Mouse (Mus musculus): ENCODE measurements around the gene Arl16. TPM values are rescaled to one million over a fixed set of nuclear protein-coding genes. Genes with fewer than 3 reads are reported as not detected.
"Not testable (repeated sequence)": the region's sequence is repeated elsewhere in the genome, so short reads cannot be mapped to it uniquely, and the experiment has no call there.

Gene Arl16
- total RNA-seq (2021): 19.6 and 23.4 TPM in 2 replicates
- long read RNA-seq, experiment 1, transcript Arl16-201 (5 exons, 911 nt): major isoform, 12 of 29 reads
- long read RNA-seq, experiment 1, transcript Arl16-204 (4 exons, 607 nt): minor isoform, 5 of 29 reads
- long read RNA-seq, experiment 1, partial matches to known transcripts: 1 of 29 reads
- long read RNA-seq, experiment 1, other reads (novel, unspliced or antisense): 2 of 29 reads
- long read RNA-seq, experiment 2, transcript Arl16-201 (5 exons, 911 nt): major isoform, 14 of 24 reads
- long read RNA-seq, experiment 2, partial matches to known transcripts: 1 of 24 reads
- long read RNA-seq, experiment 2, other reads (novel, unspliced or antisense): 0 of 24 reads

DNA sequence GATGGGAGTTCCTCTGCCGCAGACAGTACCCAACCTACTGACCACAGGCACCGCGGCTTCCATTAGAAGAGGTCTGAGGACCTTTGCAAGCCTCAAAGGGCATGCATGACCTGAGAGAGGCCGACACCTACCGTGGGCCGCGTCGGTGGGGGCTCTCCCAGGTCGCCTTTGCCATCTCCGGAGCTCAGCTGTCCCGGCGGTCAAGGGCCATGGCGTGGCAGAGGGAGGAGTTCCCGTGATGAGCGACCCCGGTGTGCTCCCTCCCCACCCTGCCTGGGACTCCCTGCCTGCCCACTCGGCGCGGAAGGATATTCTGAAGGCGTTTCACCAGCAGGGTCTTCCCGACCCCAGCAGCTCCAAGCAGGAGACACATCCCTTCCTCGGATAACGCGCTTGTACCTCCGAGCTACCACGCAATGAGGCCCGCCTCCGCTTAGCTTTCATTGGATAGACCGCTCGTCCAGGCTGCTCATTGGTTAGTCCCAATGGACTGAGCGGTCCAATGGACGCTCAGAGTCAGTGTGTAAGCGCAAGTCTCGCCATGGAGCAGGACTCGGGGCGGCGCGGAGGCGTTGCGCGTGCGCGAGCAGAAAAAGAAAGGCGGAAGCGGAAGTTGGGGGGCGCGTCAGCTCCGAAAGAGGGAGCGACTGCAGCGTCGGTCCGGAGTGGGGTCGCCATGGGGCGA is at the start of gene Arl16:
Gene Arl16 (minus strand): TSS at position 557 of the 685 bp plus-strand sequence.
- DNase-seq: peak; percentile 96

DNA sequence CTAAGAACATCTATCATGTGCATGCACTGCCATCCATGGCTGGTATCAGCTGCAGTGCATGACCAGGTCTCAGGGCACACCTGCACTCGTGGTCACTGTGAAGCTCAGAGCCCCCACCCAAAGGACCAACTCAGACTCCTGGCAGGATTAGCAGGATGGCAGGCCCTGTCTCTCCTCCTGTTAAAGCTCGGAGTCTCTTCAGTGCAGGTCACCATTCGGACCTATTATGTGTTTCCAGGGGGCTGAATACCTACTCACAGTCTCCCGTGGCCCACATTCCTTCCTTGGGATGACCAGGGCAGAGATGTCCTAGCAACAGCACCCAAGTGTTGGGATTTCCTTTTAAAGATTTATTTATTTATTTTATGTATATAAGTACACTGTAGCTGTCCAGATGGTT is 49.7 kb upstream of the Arl16 start:
- no peak for DNase-seq

DNA sequence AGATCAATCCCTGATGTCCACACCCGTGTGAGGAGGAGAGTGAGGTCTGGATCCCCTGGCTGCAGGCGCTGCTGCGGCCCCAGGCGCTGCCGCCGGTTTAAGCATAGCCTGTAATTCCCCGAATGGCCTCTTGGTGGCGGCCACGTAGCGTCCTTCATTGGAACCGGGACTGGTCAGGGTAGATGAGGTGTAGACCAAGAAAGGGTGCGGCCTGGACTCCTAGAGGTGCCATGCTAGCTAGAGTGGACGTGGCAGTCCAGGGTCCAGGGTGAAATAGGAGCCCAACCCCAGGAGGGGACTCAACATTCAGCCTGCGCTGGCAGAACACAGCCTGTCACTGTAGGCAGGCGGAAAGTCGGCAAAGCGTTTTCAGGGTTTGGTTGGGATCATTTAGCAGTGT is 48.2 kb upstream of the Arl16 start:
- DNase-seq: peak; percentile 93

DNA sequence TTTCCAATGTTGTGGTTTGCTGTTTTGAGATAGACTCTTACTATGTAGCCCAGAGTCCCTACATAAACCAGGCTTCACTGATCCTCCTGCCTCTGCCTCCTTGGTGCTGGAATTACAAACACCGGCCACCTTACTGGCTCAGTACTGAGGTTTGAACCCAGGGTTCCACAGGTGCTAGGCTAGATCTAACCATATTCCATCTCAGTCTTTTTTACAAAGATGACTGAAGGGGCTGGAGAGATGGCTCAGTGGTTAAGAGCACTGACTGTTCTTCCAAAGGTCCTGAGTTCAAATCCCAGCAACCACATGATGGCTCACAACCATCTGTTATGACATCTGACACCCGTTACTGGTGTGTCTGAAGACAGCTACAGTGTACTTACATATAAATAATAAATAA is 46.9 kb upstream of the Arl16 start:
- not testable (repeated sequence) for DNase-seq

DNA sequence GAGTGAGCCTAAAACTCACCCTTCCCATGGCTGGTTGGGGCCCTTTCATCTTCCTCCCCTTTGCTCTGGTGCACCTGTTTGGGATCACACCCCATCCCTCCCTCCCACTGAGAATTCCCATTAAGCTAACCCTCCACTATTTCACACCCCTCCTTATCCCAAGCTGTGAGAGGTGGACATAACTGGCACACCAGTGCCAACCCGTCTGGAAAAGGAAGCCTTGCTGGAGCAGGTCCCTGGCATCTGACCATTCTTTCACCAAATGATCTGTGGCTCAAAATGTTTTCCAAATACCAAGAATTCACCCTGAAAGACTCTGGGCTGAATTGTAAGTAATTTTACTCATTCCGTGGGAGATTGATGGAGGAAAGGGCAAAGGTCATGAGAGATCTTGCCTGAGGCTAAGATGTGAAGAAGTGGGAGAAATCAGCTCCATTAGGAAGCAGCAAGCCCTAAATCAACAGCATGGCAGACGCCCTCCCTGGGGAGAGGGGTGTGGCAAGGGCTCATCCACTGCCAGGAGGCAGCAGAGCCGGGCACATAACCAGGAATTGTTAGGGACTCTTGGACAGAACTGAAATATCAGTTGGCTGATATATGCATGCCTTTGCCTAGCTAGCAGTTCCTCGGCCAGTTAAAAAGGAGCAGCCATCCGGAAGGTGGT is 45.5 kb upstream of the Arl16 start:
- peak; percentile 73 for DNase-seq

DNA sequence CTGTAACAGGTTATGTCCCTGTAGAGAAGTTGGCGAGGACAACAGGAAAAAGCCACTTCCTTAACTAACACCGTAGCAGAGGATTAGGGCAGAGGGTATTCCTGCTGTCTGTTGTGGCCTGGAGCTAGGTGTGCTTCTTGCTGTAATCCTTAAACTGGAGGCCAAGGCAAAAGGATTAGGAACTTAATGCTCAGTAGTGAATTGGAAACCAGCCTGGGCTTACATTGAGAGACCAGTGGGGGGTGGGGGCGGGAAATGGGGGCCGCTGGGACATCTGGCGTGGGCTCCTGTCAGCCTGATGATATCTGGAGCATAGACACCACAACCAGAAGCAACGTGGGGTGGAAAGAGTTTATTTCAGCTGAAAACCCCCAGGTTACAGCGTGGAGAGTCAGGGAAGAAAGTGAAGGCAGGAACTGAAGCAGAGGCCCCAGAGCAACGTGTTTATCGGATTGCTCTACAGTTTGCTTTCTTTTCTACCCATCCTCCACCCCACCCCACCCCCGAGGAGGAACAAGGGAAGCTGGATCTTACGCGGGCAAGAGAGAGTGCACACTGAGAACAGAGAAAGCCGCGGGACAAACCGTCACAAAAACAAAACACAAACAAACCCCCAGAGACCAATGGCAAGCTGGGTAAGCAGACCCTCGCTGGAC is 43.1 kb upstream of the Arl16 start:
- DNase-seq: no peak

DNA sequence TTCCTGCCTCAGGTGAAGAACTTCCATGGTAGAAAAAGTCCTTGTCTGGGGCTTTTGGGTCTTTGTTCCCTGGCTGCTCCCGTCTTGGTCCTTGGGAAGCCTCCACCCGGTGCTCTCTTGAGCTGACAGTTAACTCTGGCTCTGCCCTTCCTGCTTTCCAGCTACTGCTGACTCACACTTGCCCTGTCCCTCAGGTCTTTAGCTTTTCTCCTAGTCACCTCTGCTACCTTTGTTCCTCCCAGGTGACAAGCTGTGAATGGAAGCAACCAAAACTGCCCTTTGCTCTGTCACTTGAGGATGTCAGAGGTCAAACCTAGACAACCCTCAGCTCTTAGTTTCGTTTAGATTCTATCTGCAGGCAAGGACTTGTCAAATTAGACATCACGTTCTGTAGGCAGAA is 42.5 kb upstream of the Arl16 start:
- DNase-seq: no peak

DNA sequence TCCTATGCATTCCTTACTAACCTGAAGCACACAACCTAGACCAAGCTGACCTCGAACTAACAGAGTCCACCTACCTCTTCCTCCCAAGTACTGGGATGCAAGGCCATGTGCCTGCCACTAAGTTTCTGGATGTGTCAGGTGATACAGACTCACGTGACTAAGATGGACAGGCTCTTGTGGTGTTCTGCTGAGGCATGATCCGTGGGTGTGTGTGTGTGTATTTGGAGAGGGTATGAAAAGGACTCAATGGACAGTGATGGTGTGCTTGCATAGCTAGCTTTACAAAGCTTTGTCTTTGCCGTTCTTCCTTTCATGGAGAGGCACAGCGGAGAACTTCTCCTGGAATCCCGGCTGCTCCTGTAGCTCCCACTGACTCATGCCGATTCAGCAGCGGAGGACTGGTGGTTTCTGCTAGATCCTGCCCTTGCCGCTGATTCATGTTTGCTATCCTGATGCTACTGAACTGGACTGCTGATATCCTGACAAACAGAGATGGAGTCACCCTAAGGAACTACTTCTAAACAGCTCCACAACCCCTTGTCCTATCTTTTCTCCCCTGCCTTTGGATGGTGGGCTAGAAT is 41.0 kb upstream of the Arl16 start:
- peak; percentile 51 for DNase-seq

DNA sequence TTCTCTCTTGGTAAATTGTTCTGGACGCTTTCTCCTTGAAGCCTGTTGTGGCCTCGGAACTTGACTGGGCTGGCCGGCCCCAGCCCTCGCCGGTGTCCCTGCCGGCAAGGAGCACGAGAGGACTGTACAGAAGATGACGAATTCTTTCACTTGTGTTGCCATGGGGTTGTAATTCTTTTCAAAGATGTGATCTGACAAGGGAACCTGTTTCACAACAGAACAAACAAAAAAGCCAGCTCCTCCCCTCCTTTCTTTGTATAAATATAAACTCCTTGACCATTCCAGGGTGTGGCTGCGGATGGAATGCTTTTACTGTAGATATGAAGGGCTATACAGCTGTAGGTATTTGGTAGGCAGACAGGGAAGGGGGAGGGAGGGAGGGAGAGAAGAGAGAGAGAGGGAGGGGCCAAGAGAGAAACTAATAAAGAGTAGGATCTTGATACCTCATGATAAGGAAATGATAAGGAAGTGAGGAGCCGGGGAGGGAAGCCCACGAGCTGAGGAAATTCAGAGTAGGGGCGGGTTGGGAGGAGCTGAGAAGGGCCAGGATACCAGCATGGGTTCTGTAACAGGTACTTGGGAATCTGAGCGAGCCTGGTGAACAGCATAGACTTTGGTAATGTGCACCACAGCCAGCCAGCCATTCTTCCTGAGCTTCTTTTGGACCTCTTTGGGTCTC is 40.3 kb upstream of the Arl16 start:
- DNase-seq: no peak

DNA sequence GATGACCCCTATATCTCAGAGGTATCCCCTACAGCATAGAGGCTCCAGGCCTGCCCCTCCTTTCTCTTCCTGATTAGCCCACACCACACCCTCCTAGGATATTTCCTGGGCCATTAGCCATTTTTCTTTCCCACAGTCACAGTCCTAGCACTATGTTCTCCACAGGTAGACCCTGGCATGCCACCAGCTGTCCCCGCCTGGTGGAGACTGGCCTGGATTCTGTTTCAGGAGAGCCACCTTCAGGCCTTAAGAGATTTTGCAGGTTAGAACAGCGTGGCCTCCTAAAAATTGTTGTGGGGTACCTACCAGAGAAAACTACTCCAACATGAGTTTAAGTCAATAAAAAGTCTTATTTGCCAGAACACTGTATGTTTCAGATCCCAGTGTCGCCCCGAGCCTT is 39.5 kb upstream of the Arl16 start:
- no peak for DNase-seq

DNA sequence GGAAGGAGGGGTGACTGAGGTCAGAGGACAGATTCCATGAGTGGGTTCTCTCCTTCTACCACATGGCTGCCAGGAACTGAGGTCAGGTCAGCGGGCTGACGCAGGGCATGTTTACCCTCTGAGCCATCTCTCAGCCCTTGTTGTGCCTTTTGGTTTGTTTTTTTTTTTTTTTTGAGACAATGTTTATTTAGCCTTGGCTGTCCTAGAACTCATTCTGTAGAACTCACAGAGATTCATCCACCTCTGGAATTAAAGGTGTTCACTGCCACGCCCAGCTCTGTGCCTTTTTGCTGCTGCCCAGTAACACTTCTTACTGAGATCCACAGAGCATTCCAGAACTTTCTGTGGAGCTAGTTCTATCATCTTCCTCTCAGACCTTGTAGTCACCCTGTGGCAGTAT is 38.3 kb upstream of the Arl16 start:
- no peak for DNase-seq

DNA sequence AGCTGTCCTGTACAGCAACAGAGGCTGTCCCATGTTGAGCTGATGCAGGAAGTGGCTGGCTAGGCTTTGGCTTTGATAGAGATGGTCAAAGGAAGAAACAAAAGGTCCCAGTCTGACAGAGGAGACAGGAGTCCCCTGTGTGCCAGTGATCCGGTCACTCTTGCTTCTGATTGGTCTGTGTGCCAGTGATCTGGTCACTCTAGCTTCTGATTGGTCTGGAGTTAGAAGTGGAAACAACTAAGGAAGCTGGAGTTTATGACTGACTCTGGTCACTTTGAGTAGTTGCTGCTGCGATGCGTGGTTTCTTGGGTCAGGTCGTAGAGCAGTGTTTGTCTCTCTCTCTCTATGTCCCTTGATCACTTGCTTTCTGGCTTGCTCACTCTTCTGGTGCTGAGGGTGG is 34.3 kb upstream of the Arl16 start:
- DNase-seq: no peak

DNA sequence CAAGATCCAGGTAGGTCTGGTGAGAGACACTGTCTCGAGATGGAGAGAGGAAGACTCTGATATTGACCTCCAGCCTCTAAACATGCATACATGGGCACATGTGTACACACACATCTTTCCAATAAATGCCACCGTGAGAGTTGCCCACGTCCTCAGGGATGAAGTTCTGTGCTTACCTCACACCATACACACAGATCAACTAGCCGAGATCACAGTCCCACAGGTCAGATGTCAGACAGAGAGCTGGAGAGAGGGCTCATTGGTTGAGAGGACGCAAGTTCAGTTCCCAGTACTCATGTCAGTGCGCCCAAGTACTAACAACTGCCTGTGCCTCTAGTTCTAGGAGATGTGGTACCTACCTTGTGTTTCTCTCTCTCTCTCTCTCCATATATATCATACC is 33.6 kb upstream of the Arl16 start:
- no peak for DNase-seq

DNA sequence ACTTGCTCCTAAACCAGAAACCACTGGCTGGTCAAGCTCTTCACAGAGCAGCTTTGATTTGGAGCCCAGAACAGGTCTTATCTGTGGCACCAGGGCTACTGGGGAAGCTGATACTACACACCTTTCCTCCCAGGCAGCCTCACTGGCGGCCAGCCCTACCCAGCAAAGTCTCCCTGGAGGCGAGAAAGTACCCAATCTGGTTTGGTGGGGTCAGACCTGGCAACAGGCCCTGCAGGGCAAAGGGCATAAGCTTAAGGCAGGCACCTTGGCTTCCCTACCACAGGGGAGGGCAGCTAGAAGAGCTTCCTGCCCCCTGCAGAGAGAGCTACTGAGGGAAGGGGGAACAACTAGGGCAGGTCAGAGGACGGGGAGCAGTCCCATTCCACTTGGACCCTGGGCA is 33.0 kb upstream of the Arl16 start:
- no peak for DNase-seq

DNA sequence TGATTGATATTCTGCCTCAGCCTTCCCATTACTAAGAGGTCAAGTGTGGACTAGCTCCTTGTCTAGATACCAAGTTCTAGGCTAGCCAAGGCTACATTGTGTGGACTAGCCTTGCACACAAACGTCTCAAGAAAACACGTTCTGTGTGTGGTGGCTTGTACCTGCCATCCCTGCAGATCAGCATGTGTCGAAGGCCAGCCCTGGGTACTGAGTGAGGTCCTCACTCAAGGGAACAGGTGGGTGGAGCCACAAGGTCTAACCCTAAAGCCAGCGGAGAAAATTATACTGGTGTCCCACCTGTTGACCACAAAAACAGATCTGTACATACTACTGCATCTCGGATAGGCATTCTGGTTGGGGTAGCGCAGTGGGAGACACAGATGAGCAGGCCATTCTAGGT is 32.5 kb upstream of the Arl16 start:
- DNase-seq: no peak

DNA sequence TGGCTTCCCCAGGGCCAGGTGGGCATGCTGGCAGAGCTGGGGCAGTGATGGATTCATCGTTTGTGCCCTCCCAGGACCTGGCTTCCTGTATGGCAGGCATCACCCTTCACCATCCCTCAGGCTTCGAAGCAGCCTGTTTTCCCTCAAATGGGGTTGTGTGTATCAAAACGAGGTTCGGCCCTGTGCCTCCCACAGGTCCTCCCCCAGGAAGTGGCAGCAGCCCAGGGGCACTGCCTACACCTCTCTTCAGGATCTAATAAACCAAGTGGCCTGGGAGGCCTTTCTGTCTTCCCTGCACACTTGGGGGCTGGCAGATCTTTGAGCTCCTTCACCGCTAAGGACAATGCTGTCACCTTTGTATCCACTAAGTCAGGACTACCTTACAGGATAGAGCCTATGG is 31.5 kb upstream of the Arl16 start:
- no peak for DNase-seq

DNA sequence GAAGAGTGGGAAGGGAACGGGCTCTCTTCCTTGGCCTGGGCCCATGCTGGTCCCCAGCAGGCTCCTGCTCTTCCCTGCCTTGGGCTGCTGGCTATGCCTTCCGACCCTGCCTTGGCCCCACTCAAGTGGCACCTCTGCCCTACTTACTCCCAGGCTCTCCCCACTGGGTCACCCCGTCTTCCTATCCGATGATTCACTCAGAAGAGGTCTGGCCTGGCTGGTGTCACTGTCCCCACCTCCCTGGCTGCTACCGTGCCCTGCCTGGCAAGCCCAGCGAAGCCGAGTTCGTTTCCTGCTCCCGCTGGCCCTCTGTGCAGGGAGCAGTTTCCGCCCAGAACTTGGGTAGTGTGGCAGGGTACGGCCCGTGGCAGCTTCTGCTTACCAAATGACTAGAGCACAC is 30.8 kb upstream of the Arl16 start:
- DNase-seq: peak; percentile 60

DNA sequence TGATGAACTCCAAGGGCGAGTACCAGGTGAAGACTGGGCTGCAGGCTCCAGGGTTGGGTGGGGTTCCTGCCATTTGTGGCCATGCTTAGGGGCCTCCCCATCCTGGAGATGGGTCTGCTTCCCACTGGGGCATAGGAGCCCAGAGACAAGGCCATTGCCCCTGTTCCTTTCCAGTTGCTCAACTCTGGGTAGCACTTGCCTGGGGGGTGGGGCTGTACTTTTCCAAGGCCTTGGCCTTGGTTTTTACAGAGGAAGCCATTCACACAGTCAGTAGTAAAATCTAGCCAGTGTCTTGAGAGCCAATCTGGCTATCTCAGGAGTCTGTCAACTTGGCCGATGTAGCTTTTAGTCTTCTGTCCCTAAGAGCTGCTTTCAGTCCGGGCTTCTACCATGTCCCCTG is 30.0 kb upstream of the Arl16 start:
- peak; percentile 81 for DNase-seq

DNA sequence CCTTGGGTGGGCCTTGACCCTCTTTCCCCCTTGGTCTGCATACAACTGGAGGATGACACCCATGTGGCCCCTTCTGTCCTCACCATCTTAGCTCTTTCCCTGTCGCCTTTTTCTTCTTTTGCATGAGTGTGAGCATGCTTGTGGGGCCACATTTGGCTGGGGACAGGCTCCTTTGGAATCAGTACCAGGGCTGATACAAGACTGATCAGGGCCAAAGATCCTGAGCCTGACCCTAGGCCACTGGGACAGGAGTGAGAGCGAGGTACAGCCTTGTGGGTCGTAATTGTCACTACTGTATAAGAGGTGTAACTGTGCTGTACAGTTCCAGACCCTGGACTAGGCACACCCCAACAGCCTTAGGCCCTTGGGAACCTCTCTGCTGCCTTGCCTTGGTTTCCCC is 26.5 kb upstream of the Arl16 start:
- no peak for DNase-seq

DNA sequence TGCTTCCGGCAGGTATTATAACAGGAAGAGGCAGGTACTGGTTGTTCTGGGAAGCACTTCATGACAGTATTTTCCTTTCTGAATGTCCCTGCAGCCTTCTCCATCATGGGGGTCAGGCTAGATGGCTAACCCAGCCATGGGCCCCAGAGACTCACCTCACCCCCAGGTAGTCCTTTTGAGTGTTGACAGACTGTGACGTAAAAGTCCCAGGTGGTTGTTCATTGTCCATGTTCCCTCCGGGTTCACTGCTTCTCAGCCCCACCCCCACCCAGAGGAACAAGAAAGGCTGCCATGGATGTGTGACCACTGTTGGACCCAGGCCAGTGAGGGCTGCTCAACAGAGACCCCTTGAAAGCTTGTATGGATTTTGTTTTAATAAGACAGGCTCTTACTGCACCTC is 25.9 kb upstream of the Arl16 start:
- no peak for DNase-seq

DNA sequence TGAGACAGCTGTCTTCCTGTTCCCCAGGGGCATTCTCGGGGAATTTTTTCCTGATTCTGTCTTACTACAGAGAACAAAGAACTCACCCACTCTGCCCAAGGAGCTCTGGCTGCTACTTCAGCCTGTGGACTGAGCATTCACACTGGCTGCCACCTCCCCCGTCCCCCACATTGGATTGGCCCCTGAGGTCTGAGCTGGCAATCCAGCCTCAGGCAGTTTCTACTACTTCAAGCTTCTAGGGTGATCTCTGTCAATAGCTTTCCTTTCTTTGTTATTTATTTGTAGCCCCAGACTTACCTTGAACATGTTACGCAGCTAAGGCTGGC is 25.4 kb upstream of the Arl16 start:
- peak; percentile 46 for DNase-seq

All from adrenal gland, postnatal 14 days (tissue).